Mouse (Mus musculus): ENCODE data around the gene Ntan1.
"Not testable (repeated sequence)": the region's sequence is repeated elsewhere in the genome, so short reads cannot be mapped to it uniquely, and the experiment has no call there.

Ntan1 gene

GRCm38 (mm10) chr16:13818560-13819393, at the start of gene Ntan1:
Gene Ntan1, plus strand, starts transcription at chr16:13818845.
- peak; percentile 96 to 98 for DNase-seq (ENCODE audit: low spot score in 2 of 2)

- DNase-seq (ENCODE audit: low spot score in 2 of 2): not testable (repeated sequence)
These were observed 47.0 kb upstream of the Ntan1 start for GRCm38 (mm10) chr16:13771603-13772002.

- not testable (repeated sequence) for DNase-seq (ENCODE audit: low spot score in 2 of 2)
These were observed 46.6 kb upstream of the Ntan1 start for GRCm38 (mm10) chr16:13772051-13772450.

- DNase-seq (ENCODE audit: low spot score in 2 of 2): not testable (repeated sequence)
These were observed 44.6 kb upstream of the Ntan1 start for GRCm38 (mm10) chr16:13774011-13774410.

- not testable (repeated sequence) for DNase-seq (ENCODE audit: low spot score in 2 of 2)
These were observed 44.0 kb upstream of the Ntan1 start for GRCm38 (mm10) chr16:13774651-13775050.

GRCm38 (mm10) chr16:13780353-13781036, 38.1 kb upstream of the Ntan1 start, which contains the start of gene Rrn3:
Gene Rrn3, plus strand, starts transcription at chr16:13780708.
- DNase-seq (ENCODE audit: low spot score in 2 of 2): peak; percentile 82 to 92

- no peak for DNase-seq (ENCODE audit: low spot score in 2 of 2)
These were observed 37.4 kb upstream of the Ntan1 start for GRCm38 (mm10) chr16:13781216-13781615.

- no peak for DNase-seq (ENCODE audit: low spot score in 2 of 2)
These were observed 32.7 kb upstream of the Ntan1 start for GRCm38 (mm10) chr16:13785932-13786331.

GRCm38 (mm10) chr16:13793441-13793840, 25.2 kb upstream of the Ntan1 start:
- DNase-seq (ENCODE audit: low spot score in 2 of 2): not testable (repeated sequence)

- DNase-seq (ENCODE audit: low spot score in 2 of 2): no peak
These were observed 21.9 kb upstream of the Ntan1 start for GRCm38 (mm10) chr16:13796746-13797175.

GRCm38 (mm10) chr16:13801231-13801630, 17.4 kb upstream of the Ntan1 start:
- DNase-seq (ENCODE audit: low spot score in 2 of 2): no peak

GRCm38 (mm10) chr16:13804666-13805065, 14.0 kb upstream of the Ntan1 start:
- DNase-seq (ENCODE audit: low spot score in 2 of 2): no peak

GRCm38 (mm10) chr16:13807616-13808015, 11.0 kb upstream of the Ntan1 start:
- no peak for DNase-seq (ENCODE audit: low spot score in 2 of 2)

GRCm38 (mm10) chr16:13808410-13808809, 10.2 kb upstream of the Ntan1 start:
- no peak for DNase-seq (ENCODE audit: low spot score in 2 of 2)

- no peak for DNase-seq (ENCODE audit: low spot score in 2 of 2)
These were observed 6.5 kb upstream of the Ntan1 start for GRCm38 (mm10) chr16:13812152-13812551.

- no peak for DNase-seq (ENCODE audit: low spot score in 2 of 2)
These were observed 5.4 kb upstream of the Ntan1 start for GRCm38 (mm10) chr16:13813200-13813599.

- DNase-seq (ENCODE audit: low spot score in 2 of 2): no peak
These were observed 724 bp downstream of the Ntan1 start for GRCm38 (mm10) chr16:13819394-13819743.

GRCm38 (mm10) chr16:13819806-13820500, 1.3 kb downstream of the Ntan1 start:
- no peak for DNase-seq (ENCODE audit: low spot score in 2 of 2)

GRCm38 (mm10) chr16:13820771-13821170, 2.1 kb downstream of the Ntan1 start:
- no peak for DNase-seq (ENCODE audit: low spot score in 2 of 2)

- DNase-seq (ENCODE audit: low spot score in 2 of 2): no peak
These were observed 7.3 kb downstream of the Ntan1 start for GRCm38 (mm10) chr16:13825781-13826490.

- no peak for DNase-seq (ENCODE audit: low spot score in 2 of 2)
These were observed 7.9 kb downstream of the Ntan1 start for GRCm38 (mm10) chr16:13826511-13826910.

- no peak for DNase-seq (ENCODE audit: low spot score in 2 of 2)
These were observed 11.8 kb downstream of the Ntan1 start for GRCm38 (mm10) chr16:13830444-13830843.
